ENCODE assay signal across 11 mouse cellular contexts in the genomic region with DNA sequence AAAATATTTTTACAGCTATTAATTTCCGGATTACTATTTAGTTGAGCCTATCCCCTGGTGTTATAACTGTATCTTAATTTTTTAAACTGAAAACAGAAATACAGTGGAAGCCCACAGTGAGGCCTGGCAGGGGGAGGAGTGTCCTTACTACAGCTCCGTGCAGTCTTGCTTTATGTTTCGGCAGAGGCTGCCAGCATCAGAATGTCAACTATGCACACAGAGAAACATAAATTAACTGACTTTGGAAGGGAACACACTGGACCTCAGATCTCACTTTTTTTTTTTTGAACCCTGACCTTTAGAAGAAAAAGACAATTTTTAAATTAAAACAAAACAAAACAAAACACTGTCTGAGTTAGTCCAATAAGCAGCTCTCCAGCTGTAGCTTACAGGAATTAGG.
DNase-seq lines count a peak whose midpoint lies in the region; ATAC-seq and TF ChIP-seq lines count a peak whose summit lies in the region.
"Had no signal": no experiment of that assay in that cellular context is flagged by ENCODE, and none has a peak within 500 bp of the region (broad histone marks: within the 10 kb centered on the region; RNA-seq: fewer than 3 reads in every experiment).

No protein-coding gene starts in this region.

- H3K4me1 ChIP-seq in forebrain, embryonic 11.5 days (replicated peaks; ENCODE audit: control insufficient read depth, insufficient read depth, low read length) = peaks cover 7% of the 10 kb centered on the region
- 0 out of 2 replicates have a peak, but pooled peaks cover 13% of the 10 kb centered on the region for H3K4me1 ChIP-seq in forebrain, postnatal 0 days (ENCODE audit: insufficient read depth)
- H3K4me1 ChIP-seq in kidney, adult 2 months (ENCODE audit: control insufficient read depth, insufficient read depth, low read length) = peaks cover 26% of the 10 kb centered on the region
- H3K4me1 ChIP-seq in stomach, embryonic 14.5 days (ENCODE audit: control insufficient read depth, insufficient read depth, low read length) = peaks cover 16% of the 10 kb centered on the region; the same call in 1 of the 2 replicates
- peaks cover 11% of the 10 kb centered on the region; the same call in 1 of the 2 replicates for H3K4me1 ChIP-seq in stomach, postnatal 0 days (replicated peaks; ENCODE audit: control insufficient read depth, insufficient read depth)

- no peak for TF ChIP-seq CTCF in forebrain, postnatal 0 days (IDR thresholded peaks at IDR 0.05; ENCODE audit: low read depth)
- no peak for TF ChIP-seq CTCF in kidney, adult 2 months (conservative IDR thresholded peaks at IDR 0.05; ENCODE audit: insufficient read depth, insufficient read length, low read depth, low read length)
- TF ChIP-seq CTCF in stomach, postnatal 0 days (IDR thresholded peaks at IDR 0.05; ENCODE audit: low read depth) = no peak

- H3K27me3 ChIP-seq in forebrain, embryonic 11.5 days (ENCODE audit: control insufficient read depth, insufficient read depth, low read length) = no peaks in the 10 kb centered on the region
- H3K27me3 ChIP-seq in forebrain, postnatal 0 days (ENCODE audit: insufficient read depth, low read length) = no peaks in the 10 kb centered on the region
- no peaks in the 10 kb centered on the region for H3K27me3 ChIP-seq in kidney, adult 2 months (replicated peaks; ENCODE audit: control insufficient read depth, insufficient read depth, low read length)
- H3K27me3 ChIP-seq in stomach, embryonic 14.5 days (ENCODE audit: control insufficient read depth, insufficient read depth, low read length) = no peaks in the 10 kb centered on the region
- no peaks in the 10 kb centered on the region for H3K27me3 ChIP-seq in stomach, postnatal 0 days (ENCODE audit: control insufficient read depth, insufficient read depth, low read length)
- H3K27me3 ChIP-seq: hindbrain, embryonic 12.5 days had no signal

- H3K9me3 ChIP-seq in forebrain, embryonic 11.5 days (ENCODE audit: control insufficient read depth, low read length) = no peaks in the 10 kb centered on the region
- H3K9me3 ChIP-seq in forebrain, postnatal 0 days (ENCODE audit: low read length) = no peaks in the 10 kb centered on the region
- no peaks in the 10 kb centered on the region for H3K9me3 ChIP-seq in stomach, embryonic 14.5 days (ENCODE audit: control insufficient read depth, low read depth, low read length)
- no peaks in the 10 kb centered on the region for H3K9me3 ChIP-seq in stomach, postnatal 0 days (ENCODE audit: control insufficient read depth, low read length)
- H3K9me3 ChIP-seq: hindbrain, embryonic 12.5 days had no signal

- no peak for DNase-seq in forebrain, embryonic 11.5 days (ENCODE audit: low spot score)
- no peak for DNase-seq in forebrain, postnatal 0 days
- peak; percentile 36 for DNase-seq in kidney, adult 2 months
- DNase-seq in kidney, adult 8-10 months = no peak
- no peak for DNase-seq in stomach, postnatal 0 days (ENCODE audit: low spot score)
- DNase-seq in cerebellum, adult 9-10 months = no peak
- DNase-seq in layer of hippocampus, adult 18-20 months (ENCODE audit: low spot score in 2 of 2) = no peak
- DNase-seq: cerebellum, adult 11-12 months had no signal

- no peak overlapping the region for H3K9ac ChIP-seq in forebrain, embryonic 11.5 days (ENCODE audit: low read length)
- H3K9ac ChIP-seq in forebrain, postnatal 0 days = no peak overlapping the region
- no peak overlapping the region for H3K9ac ChIP-seq in stomach, embryonic 14.5 days (replicated peaks; ENCODE audit: low read depth, low read length)
- H3K9ac ChIP-seq in stomach, postnatal 0 days (ENCODE audit: low read length) = no peak overlapping the region
- H3K9ac ChIP-seq: hindbrain, embryonic 12.5 days had no signal

- H3K27ac ChIP-seq in forebrain, embryonic 11.5 days (ENCODE audit: low read depth, low read length) = no peak overlapping the region
- H3K27ac ChIP-seq in forebrain, postnatal 0 days (ENCODE audit: low read depth, low read length) = no peak overlapping the region
- H3K27ac ChIP-seq in kidney, adult 2 months (ENCODE audit: insufficient read depth, low read depth, low read length) = no peak overlapping the region
- peak overlapping the region; percentile 62; the same call in 1 of the 2 replicates for H3K27ac ChIP-seq in stomach, embryonic 14.5 days (ENCODE audit: low read length)
- H3K27ac ChIP-seq in stomach, postnatal 0 days (replicated peaks) = no peak overlapping the region
- H3K27ac ChIP-seq: left cerebral cortex, adult 2 months had no signal

- H3K36me3 ChIP-seq in forebrain, embryonic 11.5 days (ENCODE audit: control insufficient read depth, insufficient read depth, low read length) = no peaks in the 10 kb centered on the region
- H3K36me3 ChIP-seq in forebrain, postnatal 0 days (ENCODE audit: insufficient read depth) = no peaks in the 10 kb centered on the region
- H3K36me3 ChIP-seq in kidney, adult 2 months (ENCODE audit: control insufficient read depth, insufficient read depth, low read length) = no peaks in the 10 kb centered on the region
- no peaks in the 10 kb centered on the region for H3K36me3 ChIP-seq in stomach, embryonic 14.5 days (ENCODE audit: control insufficient read depth, insufficient read depth, low read length)
- no peaks in the 10 kb centered on the region for H3K36me3 ChIP-seq in stomach, postnatal 0 days (ENCODE audit: control insufficient read depth, insufficient read depth, low read length)
- H3K36me3 ChIP-seq: hindbrain, embryonic 12.5 days had no signal

- 0 out of 2 replicates have a peak, but pooled peaks have one; percentile 40 for ATAC-seq in forebrain, embryonic 11.5 days (replicated peaks; ENCODE audit: low FRiP score)
- ATAC-seq in forebrain, postnatal 0 days = no peak; the same call in 1 of the 2 replicates
- no peak for ATAC-seq in stomach, embryonic 14.5 days (ENCODE audit: insufficient number of reproducible peaks, insufficient read depth, low FRiP score, low read depth)
- ATAC-seq in stomach, postnatal 0 days (ENCODE audit: low FRiP score, low TSS enrichment) = no peak

- no peak overlapping the region for H3K4me2 ChIP-seq in forebrain, embryonic 11.5 days (ENCODE audit: low read depth, low read length, severe bottlenecking)
- no peak overlapping the region for H3K4me2 ChIP-seq in forebrain, postnatal 0 days (ENCODE audit: low read depth)
- no peak overlapping the region for H3K4me2 ChIP-seq in stomach, embryonic 14.5 days (replicated peaks; ENCODE audit: low read depth, low read length)
- H3K4me2 ChIP-seq in stomach, postnatal 0 days (replicated peaks; ENCODE audit: low read depth) = no peak overlapping the region
- H3K4me2 ChIP-seq: hindbrain, embryonic 12.5 days had no signal

- WGBS in forebrain, embryonic 11.5 days = 56% methylated on average over 3 of the region's 3 CpGs
- 43% methylated on average over 3 of the region's 3 CpGs for WGBS in forebrain, postnatal 0 days
- WGBS in kidney, adult 2 months = 32% methylated on average over 3 of the region's 3 CpGs
- 34% methylated on average over 3 of the region's 3 CpGs for WGBS in stomach, embryonic 14.5 days
- WGBS in stomach, postnatal 0 days = 24% methylated on average over 3 of the region's 3 CpGs

- TF ChIP-seq EP300 in stomach, postnatal 0 days (optimal IDR thresholded peaks at IDR 0.05) = no peak

- no peak for TF ChIP-seq POLR2A in kidney, adult 2 months (IDR thresholded peaks at IDR 0.05; ENCODE audit: low read depth, low read length)

- H3K4me3 ChIP-seq in forebrain, embryonic 11.5 days (ENCODE audit: low read depth, low read length) = no peak overlapping the region
- H3K4me3 ChIP-seq in forebrain, postnatal 0 days (ENCODE audit: low read depth, low read length) = no peak overlapping the region
- H3K4me3 ChIP-seq in kidney, adult 2 months (ENCODE audit: insufficient read depth, low read depth, low read length) = no peak overlapping the region
- no peak overlapping the region for H3K4me3 ChIP-seq in stomach, embryonic 14.5 days (ENCODE audit: low read depth, low read length)
- no peak overlapping the region for H3K4me3 ChIP-seq in stomach, postnatal 0 days (ENCODE audit: low read depth, low read length)
- H3K4me3 ChIP-seq: hindbrain, embryonic 12.5 days; left cerebral cortex, adult 2 months had no signal
